Mouse (Mus musculus) liver, embryonic 15.5 days (tissue): ENCODE results near the gene Pou2f1. TPM values are rescaled to one million over a fixed set of nuclear protein-coding genes. Genes with fewer than 3 reads are reported as not detected.
"Not testable (repeated sequence)": the region's sequence is repeated elsewhere in the genome, so short reads cannot be mapped to it uniquely, and the experiment has no call there.

ENCODE experiments used
- ATAC-seq: fragments of 200-750 bp; cut with Nextera tagmentation; 2 replicates; pipeline ENCODE4 v1.8.0; 2017; ENCODE audit warnings: moderate number of reproducible peaks, mild to moderate bottlenecking, moderate library complexity; ENCODE audit not compliant: insufficient read depth
- H3K27ac ChIP-seq: fragments of 300-500 bp; sonication (generic); replicated peaks from 2 replicates; pipeline ENCODE4 v1.5.1; 2015; ENCODE audit warnings: mild to moderate bottlenecking, inconsistent platforms
- H3K27me3 ChIP-seq: fragments of 300-500 bp; sonication (generic); 2 replicates; pipeline ENCODE4 v1.6.1; 2015; ENCODE audit warnings: mild to moderate bottlenecking, inconsistent platforms
- H3K36me3 ChIP-seq: fragments of 300-500 bp; sonication (generic); replicated peaks from 2 replicates; pipeline ENCODE4 v1.6.1; 2015; ENCODE audit warnings: moderate library complexity, mild to moderate bottlenecking, inconsistent platforms
- H3K4me1 ChIP-seq: fragments of 300-500 bp; sonication (generic); replicated peaks from 2 replicates; pipeline ENCODE4 v1.6.1; 2015; ENCODE audit warnings: inconsistent platforms
- H3K4me2 ChIP-seq: fragments of 300-500 bp; sonication (generic); 2 replicates; pipeline ENCODE4 v1.6.1; 2015; ENCODE audit warnings: moderate library complexity, mild to moderate bottlenecking, inconsistent platforms
- H3K4me3 ChIP-seq: fragments of 300-500 bp; sonication (generic); replicated peaks from 2 replicates; pipeline ENCODE4 v1.5.1; 2015; ENCODE audit warnings: mild to moderate bottlenecking, inconsistent platforms
- H3K9ac ChIP-seq: fragments of 300-500 bp; sonication (generic); 2 replicates; pipeline ENCODE4 v1.6.1; 2015; ENCODE audit warnings: moderate library complexity, mild to moderate bottlenecking, inconsistent platforms
- H3K9me3 ChIP-seq: fragments of 300-500 bp; sonication (generic); replicated peaks from 2 replicates; pipeline ENCODE4 v1.6.1; 2016; ENCODE audit warnings: inconsistent platforms
- WGBS: fragments of 180-500 bp; shearing (Covaris S2); methylation state at CpG from one replicate; pipeline ENCODE4 v1.1.7; 2015; ENCODE audit warnings: mixed read lengths; ENCODE audit not compliant: insufficient replicate concordance; 5-methylcytosine and 5-hydroxymethylcytosine counted together
- polyA plus RNA-seq: library from polyadenylated mRNA; unstranded; fragments of >200 nt; fragmentation: Nextera tagmentation; extraction: Ambion mirVana; gene quantifications from 2 replicates; pipeline ENCODE4 v1.2.1, GENCODE M21; 2015

Gene Pou2f1
- polyA plus RNA-seq, 1 experiment from 2014 or later = 3.0 TPM

DNA sequence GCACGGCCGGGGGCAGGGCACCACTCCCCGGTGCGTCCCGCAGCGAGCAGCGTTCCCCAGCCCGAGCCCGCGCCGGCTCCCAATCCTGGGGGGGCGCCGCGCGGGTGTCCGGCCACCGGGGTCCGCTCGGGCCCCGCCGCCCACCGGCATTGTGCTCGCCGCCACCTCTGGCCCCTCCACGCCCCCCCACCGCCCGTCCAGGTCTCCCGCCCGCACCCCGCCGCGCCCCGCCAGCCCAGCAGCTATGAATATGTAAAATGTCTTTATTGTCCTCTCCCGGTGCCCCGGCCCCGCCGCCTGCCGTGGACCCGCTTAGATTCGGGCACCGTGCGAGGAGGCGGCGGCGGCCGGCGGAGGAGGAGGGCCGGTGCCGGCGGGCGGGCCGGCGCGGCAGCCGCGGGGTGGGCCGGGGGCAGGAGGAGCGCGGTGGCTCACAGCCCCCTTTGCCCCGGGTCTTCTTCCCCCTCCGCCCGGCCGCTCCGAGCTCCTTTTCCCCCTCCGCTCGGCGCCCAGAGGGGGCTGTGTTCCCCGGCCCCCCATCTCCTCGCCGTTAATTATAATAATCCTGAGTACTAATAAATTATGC is 481 bp downstream of the Pou2f1 start:
- peak overlapping the region; percentile 93 for H3K4me3 ChIP-seq
- H3K9ac ChIP-seq = peak overlapping the region; percentile 87
- H3K4me2 ChIP-seq = peak overlapping the region; percentile 93
- under 1% methylated on average over 70 of the region's 70 CpGs for WGBS
- no peaks in the 10 kb centered on the region for H3K9me3 ChIP-seq
- ATAC-seq = peak; percentile 45
- H3K27ac ChIP-seq = peak overlapping the region; percentile 92
- no peaks in the 10 kb centered on the region for H3K36me3 ChIP-seq
- H3K4me1 ChIP-seq = peaks cover 32% of the 10 kb centered on the region
- H3K27me3 ChIP-seq = no peaks in the 10 kb centered on the region

DNA sequence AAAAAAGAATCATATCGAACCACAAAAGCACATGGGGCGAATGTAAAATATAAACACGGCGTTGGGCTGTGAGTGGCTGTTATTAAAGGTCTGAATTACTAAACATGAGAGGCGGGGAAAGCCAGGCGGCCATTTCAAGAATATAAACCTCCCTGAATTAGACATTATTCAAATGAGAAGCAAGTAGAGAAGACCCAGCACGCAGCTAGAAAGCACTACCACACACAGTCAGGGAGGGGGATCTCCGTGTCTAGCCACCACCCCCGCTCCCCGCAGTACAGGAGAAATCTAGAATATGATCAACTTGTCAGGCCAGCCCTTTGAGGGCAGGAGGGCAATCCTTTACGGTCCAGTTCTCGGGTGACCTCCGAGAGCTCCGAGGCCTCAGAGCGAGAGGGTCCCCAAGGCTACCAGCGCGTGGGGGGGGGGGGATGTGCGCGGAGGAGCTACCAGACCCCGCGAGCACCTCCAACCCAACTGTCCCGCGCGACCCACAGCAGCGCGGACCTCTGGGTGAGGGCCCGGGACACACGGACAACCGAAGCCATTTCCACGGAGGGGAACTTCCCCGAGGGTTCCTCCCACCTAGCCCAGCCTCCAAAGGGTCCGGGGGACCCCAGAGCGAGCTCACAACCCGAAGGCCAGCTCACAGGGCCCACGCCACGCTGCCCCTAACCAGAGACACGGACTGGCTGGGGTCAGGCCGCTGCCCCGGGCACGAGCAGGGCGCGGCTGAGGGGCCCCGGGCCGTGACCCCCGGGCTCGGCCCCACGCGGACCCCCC is 1.2 kb downstream of the Pou2f1 start:
- WGBS = 2% methylated on average over 47 of the region's 48 CpGs
- Histone ChIP-seq H3K36me3 (no peaks in the 10 kb centered on the region), H3K27ac (peak overlapping the region; percentile 92), H3K4me2 (peak overlapping the region; percentile 93), H3K9ac (peak overlapping the region; percentile 87), H3K4me3 (peak overlapping the region; percentile 93), H3K9me3 (no peaks in the 10 kb centered on the region), H3K27me3 (no peaks in the 10 kb centered on the region), H3K4me1 (peaks cover 32% of the 10 kb centered on the region)
- no peak for ATAC-seq

DNA sequence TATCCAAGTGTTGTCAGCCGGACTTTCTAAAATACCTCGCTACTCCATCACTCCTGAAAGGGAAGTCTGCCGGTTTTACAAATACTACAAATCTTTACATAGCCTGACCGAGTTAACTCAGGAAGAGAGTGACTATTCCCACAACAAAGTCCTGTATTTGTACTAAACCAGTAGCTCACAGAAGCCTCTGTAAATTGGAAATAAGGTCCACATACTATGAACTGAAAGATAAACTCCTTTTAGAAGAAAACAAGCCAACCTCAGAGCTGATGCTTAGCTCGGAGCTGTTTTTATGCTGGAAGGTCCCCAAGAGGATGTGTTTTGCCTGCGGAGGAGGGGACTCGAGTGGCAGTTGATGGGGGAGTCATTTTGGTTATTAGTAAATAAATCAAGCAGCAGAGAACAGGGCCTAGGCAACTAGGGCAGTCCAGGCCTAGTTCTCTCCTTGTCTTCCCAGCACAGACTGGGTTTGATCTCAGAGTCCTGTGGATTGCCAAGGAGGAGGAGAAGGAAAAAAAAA is 1.8 kb downstream of the Pou2f1 start:
- ATAC-seq = no peak
- H3K27ac ChIP-seq = peak overlapping the region; percentile 92; the same call in 1 of the 2 replicates
- H3K9me3 ChIP-seq = no peaks in the 10 kb centered on the region
- H3K36me3 ChIP-seq = no peaks in the 10 kb centered on the region
- H3K4me1 ChIP-seq = peaks cover 36% of the 10 kb centered on the region
- H3K4me3 ChIP-seq = peak overlapping the region; percentile 93
- 38% methylated on average over 7 of the region's 7 CpGs for WGBS
- H3K4me2 ChIP-seq = peak overlapping the region; percentile 93
- peak overlapping the region; percentile 87; the same call in 1 of the 2 replicates for H3K9ac ChIP-seq
- H3K27me3 ChIP-seq = no peaks in the 10 kb centered on the region

DNA sequence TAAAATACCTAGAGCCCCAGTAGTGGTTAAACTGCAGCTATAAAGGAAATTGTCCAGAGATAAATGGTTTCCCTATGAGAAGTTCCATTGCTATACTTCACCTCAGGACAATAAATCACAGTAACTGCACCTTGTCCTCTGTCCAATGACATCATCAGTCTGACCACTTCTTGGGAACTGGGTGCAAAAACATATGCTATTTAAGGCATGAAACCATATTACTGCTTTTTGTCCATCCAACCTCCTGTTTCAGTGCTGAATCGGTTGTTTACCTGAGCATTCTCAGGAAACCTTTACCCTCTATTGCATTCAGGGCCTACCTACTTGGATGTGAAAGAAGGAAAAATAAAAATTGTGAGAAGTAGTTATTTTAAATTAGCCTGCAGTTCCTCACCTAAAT is 2.8 kb downstream of the Pou2f1 start:
- no peak overlapping the region for H3K27ac ChIP-seq
- WGBS = 65% methylated on average over 1 of the region's 1 CpGs
- no peaks in the 10 kb centered on the region for H3K9me3 ChIP-seq

DNA sequence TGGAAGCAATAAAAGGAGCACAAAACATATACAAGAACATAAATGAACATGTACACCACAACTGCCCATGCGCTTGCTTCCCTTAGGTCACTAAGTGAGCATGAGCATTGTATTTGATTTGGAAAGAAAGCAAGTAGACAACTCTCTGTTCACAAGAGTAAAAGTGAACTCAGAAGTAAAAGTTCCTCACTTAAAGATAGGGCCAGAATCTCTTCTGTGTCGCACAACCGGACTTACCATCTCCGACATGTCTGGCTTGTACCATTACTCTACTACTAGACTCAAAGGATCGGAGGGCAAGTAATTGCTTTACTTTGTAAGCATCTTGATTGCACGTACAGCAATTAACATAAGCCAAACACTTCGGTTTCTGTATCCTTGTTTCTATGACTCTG is 6.8 kb downstream of the Pou2f1 start:
- no peak overlapping the region for H3K27ac ChIP-seq
- no peak overlapping the region for H3K9ac ChIP-seq
- H3K36me3 ChIP-seq = no peaks in the 10 kb centered on the region
- no peak overlapping the region for H3K4me2 ChIP-seq
- H3K27me3 ChIP-seq = no peaks in the 10 kb centered on the region
- no peak for ATAC-seq
- no peak overlapping the region for H3K4me3 ChIP-seq
- H3K9me3 ChIP-seq = no peaks in the 10 kb centered on the region
- WGBS = 85% methylated on average over 7 of the region's 7 CpGs
- H3K4me1 ChIP-seq = peaks cover 45% of the 10 kb centered on the region

More for the DNA sequence above, 2.8 kb downstream of the Pou2f1 start:
- H3K4me1 ChIP-seq = peaks cover 36% of the 10 kb centered on the region
- no peak for ATAC-seq
- H3K4me2 ChIP-seq = no peak overlapping the region
- no peak overlapping the region for H3K9ac ChIP-seq
- no peak overlapping the region for H3K4me3 ChIP-seq
- no peaks in the 10 kb centered on the region for H3K27me3 ChIP-seq
- H3K36me3 ChIP-seq = no peaks in the 10 kb centered on the region

DNA sequence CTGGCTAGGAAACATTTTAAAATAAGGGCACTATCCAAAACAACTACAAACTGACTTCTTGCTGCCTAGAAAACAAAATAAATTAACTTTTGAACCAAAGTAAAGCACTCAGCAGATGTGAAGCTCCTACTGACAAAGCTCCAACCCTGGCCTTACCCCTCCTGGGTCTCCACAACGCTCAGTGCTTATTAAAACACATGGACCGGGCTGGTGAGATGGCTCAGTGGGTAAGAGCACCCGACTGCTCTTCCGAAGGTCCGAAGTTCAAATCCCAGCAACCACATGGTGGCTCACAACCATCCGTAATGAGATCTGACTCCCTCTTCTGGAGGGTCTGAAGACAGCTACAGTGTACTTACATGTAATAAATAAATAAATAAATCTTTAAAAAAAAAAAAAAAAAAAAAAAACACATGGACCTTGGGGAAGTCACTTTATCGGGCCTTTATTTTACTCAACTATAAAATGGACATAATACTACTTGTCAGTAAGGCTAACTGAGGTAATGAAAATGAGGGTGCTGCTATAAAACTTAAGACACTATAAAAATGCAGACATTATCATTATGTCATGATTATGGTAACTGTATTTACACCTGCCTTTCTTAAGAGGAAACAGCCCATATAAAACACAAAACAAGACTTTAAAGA is 7.3 kb downstream of the Pou2f1 start:
- 76% methylated on average over 6 of the region's 7 CpGs for WGBS
- not testable (repeated sequence) for H3K27ac ChIP-seq, H3K4me3 ChIP-seq, H3K9ac ChIP-seq, H3K27me3 ChIP-seq, H3K4me2 ChIP-seq, ATAC-seq, H3K36me3 ChIP-seq, H3K9me3 ChIP-seq
- peaks cover 40% of the 10 kb centered on the region for H3K4me1 ChIP-seq

DNA sequence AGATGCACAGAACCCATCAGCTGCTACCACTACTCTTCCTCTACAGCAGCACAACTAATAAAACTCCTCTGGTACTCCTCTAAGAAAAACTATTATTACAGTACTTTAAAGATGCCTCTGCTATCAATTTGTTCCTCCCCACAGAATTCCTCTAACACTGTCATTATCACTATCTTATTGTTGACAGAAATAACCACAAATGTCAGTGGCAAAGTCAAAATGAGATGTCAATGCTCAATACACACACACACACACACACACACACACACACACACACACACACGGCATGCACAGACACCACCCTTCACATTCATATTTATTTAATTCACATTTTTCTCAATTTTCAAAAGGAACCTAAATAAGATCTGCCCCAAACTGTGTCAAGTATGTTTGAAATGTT is 8.2 kb downstream of the Pou2f1 start:
- no peaks in the 10 kb centered on the region for H3K27me3 ChIP-seq
- no peak overlapping the region for H3K9ac ChIP-seq
- WGBS = 18% methylated on average over 1 of the region's 1 CpGs
- no peak overlapping the region for H3K27ac ChIP-seq
- H3K4me2 ChIP-seq = no peak overlapping the region
- no peaks in the 10 kb centered on the region for H3K9me3 ChIP-seq
- ATAC-seq = no peak
- H3K4me3 ChIP-seq = no peak overlapping the region
- H3K4me1 ChIP-seq = peaks cover 35% of the 10 kb centered on the region
- no peaks in the 10 kb centered on the region for H3K36me3 ChIP-seq

DNA sequence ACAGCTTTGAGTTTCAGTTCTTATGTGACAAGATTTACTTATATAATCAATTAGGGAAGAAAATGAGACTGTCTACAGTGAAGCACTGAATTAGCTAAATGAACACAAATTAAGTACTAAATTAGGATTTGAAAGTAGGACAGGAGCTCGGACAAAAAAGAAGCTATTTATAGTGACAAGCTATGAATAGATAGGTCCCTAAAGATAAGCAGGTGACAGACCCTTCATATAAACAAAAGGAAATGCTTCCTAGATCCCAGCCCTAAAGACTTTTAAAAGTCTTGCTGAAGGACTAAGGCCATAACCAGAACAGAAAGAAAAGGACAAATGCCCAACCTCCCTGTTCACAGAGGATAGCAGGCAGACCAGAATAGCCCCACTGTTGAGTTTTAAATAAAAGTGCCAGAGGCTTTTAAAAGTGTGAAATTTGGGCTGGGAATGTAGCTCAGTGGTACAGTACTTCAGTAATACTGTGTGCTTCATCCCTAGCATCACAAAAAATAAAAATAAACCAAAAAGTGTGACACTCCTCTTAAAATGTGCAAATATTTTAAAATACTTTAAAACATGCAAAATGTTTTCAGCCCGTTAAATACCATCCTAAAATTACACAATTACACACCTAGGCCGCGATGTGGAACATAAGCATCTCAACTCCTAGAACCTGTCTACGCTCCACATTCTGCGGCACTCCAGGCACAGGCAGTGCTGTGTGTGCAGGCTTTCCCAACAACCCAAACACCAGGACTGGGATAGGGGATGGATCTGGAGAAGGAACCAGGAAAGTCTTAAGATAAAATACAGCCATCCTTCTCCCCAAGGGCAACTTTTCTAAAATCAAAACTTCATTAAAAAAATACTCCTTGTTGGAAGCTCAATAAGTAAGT is 9.0 kb downstream of the Pou2f1 start:
- Histone ChIP-seq H3K36me3 (no peaks in the 10 kb centered on the region), H3K4me1 (peaks cover 30% of the 10 kb centered on the region), H3K9me3 (no peaks in the 10 kb centered on the region), H3K9ac (no peak overlapping the region), H3K4me3 (no peak overlapping the region), H3K4me2 (no peak overlapping the region), H3K27me3 (no peaks in the 10 kb centered on the region), H3K27ac (no peak overlapping the region)
- ATAC-seq = no peak
- WGBS = 70% methylated on average over 6 of the region's 6 CpGs

DNA sequence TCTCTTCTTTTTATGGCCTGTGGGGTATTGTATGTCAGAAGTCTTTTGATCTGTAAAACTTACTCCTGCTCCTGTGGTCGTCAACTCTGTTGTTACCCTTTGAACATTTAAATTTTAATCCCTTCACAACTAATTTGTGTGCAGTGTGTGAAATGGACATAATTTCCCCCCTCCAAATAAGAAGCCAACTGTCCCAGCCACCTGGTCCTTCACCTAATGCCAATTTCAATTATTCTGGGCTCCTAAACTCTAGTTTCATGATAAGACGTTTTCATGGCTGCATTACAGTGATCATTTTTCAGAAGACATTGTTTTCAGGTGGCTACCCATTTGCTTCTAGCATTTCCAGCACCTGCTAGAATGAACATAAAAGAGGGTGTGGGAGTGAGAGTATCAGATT is 13.9 kb downstream of the Pou2f1 start:
- Histone ChIP-seq H3K4me1 (peaks cover 41% of the 10 kb centered on the region), H3K36me3 (no peaks in the 10 kb centered on the region), H3K27me3 (no peaks in the 10 kb centered on the region), H3K4me3 (no peak overlapping the region), H3K27ac (no peak overlapping the region), H3K4me2 (no peak overlapping the region), H3K9me3 (no peaks in the 10 kb centered on the region), H3K9ac (no peak overlapping the region)
- no peak for ATAC-seq
- WGBS = 65% methylated on average over 2 of the region's 2 CpGs

DNA sequence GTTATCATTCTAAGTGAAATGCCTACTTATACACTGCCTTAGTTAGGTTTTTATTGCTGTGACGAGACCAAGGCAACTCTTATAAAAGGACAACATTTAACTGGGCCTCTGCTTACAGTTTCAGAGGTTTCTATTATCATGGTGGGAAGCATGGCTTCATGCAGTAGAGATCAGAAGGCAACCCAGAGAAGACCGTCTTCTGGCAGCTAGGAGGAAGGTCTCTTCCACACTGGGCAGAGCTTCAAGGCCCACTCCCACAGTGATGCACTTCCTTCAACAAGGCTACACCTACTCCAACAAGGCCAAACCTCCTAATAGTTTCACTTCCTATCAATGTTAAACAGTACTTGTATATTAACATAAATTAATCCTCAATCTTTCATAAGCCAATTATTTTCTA is 14.4 kb downstream of the Pou2f1 start:
- H3K27ac ChIP-seq = no peak overlapping the region
- no peaks in the 10 kb centered on the region for H3K9me3 ChIP-seq
- H3K36me3 ChIP-seq = no peaks in the 10 kb centered on the region
- H3K9ac ChIP-seq = no peak overlapping the region
- H3K4me1 ChIP-seq = peaks cover 40% of the 10 kb centered on the region
- WGBS = 78% methylated on average over 2 of the region's 2 CpGs
- no peak overlapping the region for H3K4me3 ChIP-seq
- no peaks in the 10 kb centered on the region for H3K27me3 ChIP-seq
- no peak for ATAC-seq
- H3K4me2 ChIP-seq = no peak overlapping the region
